Mouse (Mus musculus) kidney, adult 2 months (tissue): Measurements from ENCODE around the gene Duox1. TPM values are rescaled to one million over a fixed set of nuclear protein-coding genes. Genes with fewer than 3 reads are reported as not detected.
A peak's percentile ranks its signal among the peaks of the same experiment; 100 is the strongest.

Experiments
- DNase-seq: peaks from one replicate; pipeline ENCODE4 v3.0.0; 2021
- H3K27ac ChIP-seq: fragments of 200-500 bp; 2 replicates; pipeline ENCODE4 v1.5.1; 2012; ENCODE audit warnings: low read depth, low read length, control low read depth, inconsistent platforms; ENCODE audit not compliant: insufficient read depth
- H3K27me3 ChIP-seq: fragments of 200-500 bp; replicated peaks from 2 replicates; pipeline ENCODE4 v1.6.1; 2012; ENCODE audit warnings: mild to moderate bottlenecking, moderate library complexity, low read length, inconsistent platforms; ENCODE audit not compliant: control insufficient read depth, insufficient read depth
- H3K36me3 ChIP-seq: fragments of 200-500 bp; 2 replicates; pipeline ENCODE4 v1.6.1; 2012; ENCODE audit warnings: mild to moderate bottlenecking, moderate library complexity, low read length, inconsistent platforms; ENCODE audit not compliant: control insufficient read depth, insufficient read depth
- H3K4me1 ChIP-seq: fragments of 200-500 bp; 2 replicates; pipeline ENCODE4 v1.6.1; 2011; ENCODE audit warnings: low read length; ENCODE audit not compliant: control insufficient read depth, insufficient read depth
- H3K4me3 ChIP-seq: fragments of 200-500 bp; 2 replicates; pipeline ENCODE4 v1.5.1; 2011; ENCODE audit warnings: mild to moderate bottlenecking, low read depth, low read length, control low read depth; ENCODE audit not compliant: insufficient read depth
- CTCF ChIP-seq: fragments of 200-500 bp; conservative IDR thresholded peaks from 2 replicates; pipeline ENCODE4 v1.5.1; 2011; ENCODE audit warnings: low read depth, mild to moderate bottlenecking, control low read depth, low read length, moderate library complexity, mixed read lengths; ENCODE audit not compliant: insufficient read depth, insufficient read length
- POLR2A ChIP-seq: fragments of 200-500 bp; IDR thresholded peaks from one replicate; pipeline ENCODE4 v1.6.1; 2011; ENCODE audit warnings: low read depth, low read length, control low read depth
- WGBS: fragments of 180-500 bp; shearing (Covaris S2); methylation state at CpG from one replicate; pipeline ENCODE4 v1.1.7; 2018; 5-methylcytosine and 5-hydroxymethylcytosine counted together
- polyA plus RNA-seq: library from polyadenylated mRNA; depleted of rRNA; stranded (reverse); fragments of >200 nt; gene quantifications from 2 replicates; pipeline ENCODE4 v1.2.3, GENCODE M21; 2012

Duox1 gene
- polyA plus RNA-seq, 1 experiment = 0.20 TPM

GRCm38 (mm10) chr2:122370101-122370750, 54.8 kb downstream of the Duox1 start:
- H3K27ac ChIP-seq = no peak overlapping the region
- no peaks in the 10 kb centered on the region for H3K27me3 ChIP-seq
- H3K4me1 ChIP-seq = peaks cover 5% of the 10 kb centered on the region; the same call in 1 of the 2 replicates
- TF ChIP-seq POLR2A = no peak
- no peak for TF ChIP-seq CTCF
- H3K36me3 ChIP-seq = no peaks in the 10 kb centered on the region
- DNase-seq = no peak
- H3K4me3 ChIP-seq = no peak overlapping the region
- WGBS = 80% methylated on average over 10 of the region's 10 CpGs

GRCm38 (mm10) chr2:122372067-122372466, 56.6 kb downstream of the Duox1 start:
- WGBS = 85% methylated on average over 3 of the region's 3 CpGs
- H3K27me3 ChIP-seq = no peaks in the 10 kb centered on the region
- no peak overlapping the region for H3K4me3 ChIP-seq
- H3K36me3 ChIP-seq = no peaks in the 10 kb centered on the region
- DNase-seq = no peak
- no peak for TF ChIP-seq POLR2A
- TF ChIP-seq CTCF = no peak
- H3K27ac ChIP-seq = no peak overlapping the region
- peaks cover 5% of the 10 kb centered on the region; the same call in 1 of the 2 replicates for H3K4me1 ChIP-seq

DNA sequence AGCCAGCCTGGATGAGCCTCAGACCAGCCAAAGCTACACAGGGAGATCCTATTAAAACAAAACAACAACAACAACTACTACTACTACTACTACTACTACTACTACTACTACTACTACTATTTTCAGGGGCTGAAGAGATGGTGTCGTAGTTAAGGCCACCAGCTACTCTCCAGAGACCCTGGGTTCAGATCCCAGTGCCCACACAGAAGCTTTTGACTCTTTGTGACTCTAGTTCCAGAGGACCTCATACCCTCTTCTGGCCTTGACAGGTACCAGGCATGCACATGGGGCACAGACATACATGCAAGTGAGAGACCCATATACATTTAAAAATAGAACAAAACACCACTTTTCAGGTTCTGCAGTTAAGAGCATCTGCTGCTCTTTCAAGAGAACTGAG, 57.1 kb downstream of the Duox1 start:
- Histone ChIP-seq H3K27me3 (no peaks in the 10 kb centered on the region), H3K4me1 (peaks cover 5% of the 10 kb centered on the region; the same call in 1 of the 2 replicates), H3K27ac (no peak overlapping the region), H3K36me3 (no peaks in the 10 kb centered on the region), H3K4me3 (no peak overlapping the region)
- DNase-seq = no peak
- WGBS = 89% methylated on average over 1 of the region's 1 CpGs
- TF ChIP-seq CTCF = no peak
- no peak for TF ChIP-seq POLR2A

DNA sequence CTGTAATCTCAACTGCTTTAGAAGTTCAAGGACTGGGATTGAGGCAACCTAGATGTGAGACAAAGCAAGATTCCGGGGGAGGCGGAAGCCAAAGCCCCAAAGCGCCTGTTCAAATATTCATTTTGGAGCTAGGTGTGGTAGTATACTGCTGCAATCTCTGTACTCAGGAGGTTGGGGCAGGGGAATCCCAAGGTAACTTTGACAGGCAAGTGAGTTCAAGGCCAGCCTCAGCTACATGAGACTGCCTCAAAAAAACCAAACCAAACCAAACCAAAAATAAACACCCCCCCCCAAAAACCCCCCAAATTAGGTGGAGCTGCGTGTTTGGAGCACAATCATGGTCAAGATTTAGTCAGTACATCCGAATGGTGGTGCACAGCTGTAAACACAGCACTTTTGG, 58.5 kb downstream of the Duox1 start:
- H3K4me3 ChIP-seq = no peak overlapping the region

GRCm38 (mm10) chr2:122374666-122375331, 59.3 kb downstream of the Duox1 start:
- TF ChIP-seq CTCF (no peak), POLR2A (no peak)
- Histone ChIP-seq H3K4me1 (no peaks in the 10 kb centered on the region; the same call in 1 of the 2 replicates), H3K27ac (no peak overlapping the region), H3K36me3 (no peaks in the 10 kb centered on the region), H3K27me3 (no peaks in the 10 kb centered on the region), H3K4me3 (peak overlapping the region; percentile 49)
- WGBS = 25% methylated on average over 23 of the region's 23 CpGs
- no peak for DNase-seq

More for the DNA sequence above, 58.5 kb downstream of the Duox1 start:
- Histone ChIP-seq H3K27ac (no peak overlapping the region), H3K4me1 (peaks cover 5% of the 10 kb centered on the region; the same call in 1 of the 2 replicates), H3K36me3 (no peaks in the 10 kb centered on the region), H3K27me3 (no peaks in the 10 kb centered on the region)
- DNase-seq = no peak
- no peak for TF ChIP-seq POLR2A
- TF ChIP-seq CTCF = no peak
- 89% methylated on average over 5 of the region's 5 CpGs for WGBS

DNA sequence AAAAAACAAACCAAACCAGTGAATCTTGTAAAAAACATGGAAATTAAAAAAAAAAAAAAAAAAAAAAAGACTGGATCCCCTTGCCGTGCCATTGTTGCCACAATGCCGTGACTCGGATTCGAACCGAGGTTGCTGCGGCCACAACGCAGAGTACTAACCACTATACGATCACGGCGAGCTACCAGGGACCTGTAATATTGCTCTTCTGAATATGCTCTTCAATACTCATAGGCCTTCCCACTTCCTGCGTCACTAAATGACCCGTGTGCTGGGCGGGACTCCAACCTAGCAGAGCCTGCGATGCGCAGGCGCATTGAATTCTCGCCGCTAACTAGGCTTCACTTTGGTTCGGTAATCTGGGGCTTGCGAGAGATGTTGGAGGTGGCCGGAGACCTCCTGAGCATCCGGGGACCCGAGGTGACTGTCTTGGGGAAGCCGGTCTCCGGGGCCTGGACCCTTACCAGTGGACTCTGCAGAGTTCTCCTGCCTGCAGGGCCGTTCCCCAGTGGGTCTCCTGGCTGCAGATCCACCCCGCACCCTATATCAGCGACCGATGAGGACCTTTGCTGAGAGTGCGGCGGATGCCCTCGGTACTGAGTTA, 60.0 kb downstream of the Duox1 start:
- peak; percentile 98 for DNase-seq
- H3K36me3 ChIP-seq = no peaks in the 10 kb centered on the region
- H3K27me3 ChIP-seq = no peaks in the 10 kb centered on the region
- peaks cover under 1% of the 10 kb centered on the region for H3K4me1 ChIP-seq
- TF ChIP-seq POLR2A (no peak), CTCF (no peak)
- peak overlapping the region; percentile 84 for H3K4me3 ChIP-seq
- WGBS = 0% methylated on average over 32 of the region's 32 CpGs
- peak overlapping the region; percentile 27 for H3K27ac ChIP-seq

- peaks cover 3% of the 10 kb centered on the region for H3K4me1 ChIP-seq
- H3K36me3 ChIP-seq = no peaks in the 10 kb centered on the region
- H3K4me3 ChIP-seq = peak overlapping the region; percentile 84
- peak overlapping the region; percentile 27 for H3K27ac ChIP-seq
- under 1% methylated on average over 22 of the region's 22 CpGs for WGBS
- TF ChIP-seq POLR2A = no peak
- no peak for TF ChIP-seq CTCF
- no peaks in the 10 kb centered on the region for H3K27me3 ChIP-seq
- DNase-seq = peak; percentile 62
These were observed 60.6 kb downstream of the Duox1 start for GRCm38 (mm10) chr2:122376041-122376561.
